Mouse (Mus musculus) heart, postnatal 0 days (tissue): ENCODE results near the gene 9930022D16Rik. TPM values are rescaled to one million over a fixed set of nuclear protein-coding genes. Genes with fewer than 3 reads are reported as not detected.

Experiments used
- ATAC-seq: fragments of 200-750 bp; cut with Nextera tagmentation; 2 replicates; pipeline ENCODE4 v1.8.0; 2017; ENCODE audit warnings: low read depth, moderate number of reproducible peaks, moderate library complexity; ENCODE audit not compliant: insufficient read depth
- DNase-seq: peaks from one replicate; pipeline ENCODE4 v3.0.0-alpha.2; 2016; ENCODE audit warnings: low spot score
- H3K27ac ChIP-seq: fragments of 300-500 bp; sonication (generic); 2 replicates; pipeline ENCODE4 v1.5.1; 2014; ENCODE audit warnings: low read depth, mild to moderate bottlenecking
- H3K27me3 ChIP-seq: fragments of 300-500 bp; sonication (generic); 2 replicates; pipeline ENCODE4 v1.6.1; 2014; ENCODE audit warnings: low read length, mixed read lengths; ENCODE audit not compliant: control insufficient read depth, insufficient read depth
- H3K36me3 ChIP-seq: fragments of 300-500 bp; sonication (generic); replicated peaks from 2 replicates; pipeline ENCODE4 v1.6.1; 2014; ENCODE audit warnings: low read length, mixed read lengths; ENCODE audit not compliant: control insufficient read depth, insufficient read depth
- H3K4me1 ChIP-seq: fragments of 300-500 bp; sonication (generic); 2 replicates; pipeline ENCODE4 v1.6.1; 2014; ENCODE audit warnings: antibody characterized with exemption; ENCODE audit not compliant: control insufficient read depth, insufficient read depth
- H3K4me2 ChIP-seq: fragments of 300-500 bp; sonication (generic); 2 replicates; pipeline ENCODE4 v1.6.1; 2014; ENCODE audit warnings: low read depth, mild to moderate bottlenecking, low read length, moderate library complexity
- H3K4me3 ChIP-seq: fragments of 300-500 bp; sonication (generic); 2 replicates; pipeline ENCODE4 v1.5.1; 2014; ENCODE audit warnings: low read depth, low read length
- H3K9ac ChIP-seq: fragments of 300-500 bp; sonication (generic); replicated peaks from 2 replicates; pipeline ENCODE4 v1.6.1; 2014; ENCODE audit warnings: low read depth, low read length, mixed read lengths
- H3K9me3 ChIP-seq: fragments of 300-500 bp; sonication (generic); replicated peaks from 2 replicates; pipeline ENCODE4 v1.6.1; 2016; ENCODE audit warnings: low read length; ENCODE audit not compliant: control insufficient read depth
- CTCF ChIP-seq: IDR thresholded peaks from 2 replicates; pipeline ENCODE4 v1.5.1; 2016; ENCODE audit warnings: antibody characterized with exemption, control low read depth, low read depth
- EP300 ChIP-seq: IDR thresholded peaks from 2 replicates; pipeline ENCODE4 v1.6.1; 2016; ENCODE audit warnings: antibody characterized with exemption, low read depth
- WGBS: fragments of 180-500 bp; shearing (Covaris S2); extraction: QIAGEN DNeasy Blood & Tissue Kit; methylation state at CpG from one replicate; pipeline ENCODE4 v1.1.7; 2014; 5-methylcytosine and 5-hydroxymethylcytosine counted together
- polyA plus RNA-seq: library from polyadenylated mRNA; unstranded; fragments of >200 nt; fragmentation: Nextera tagmentation; extraction: Ambion mirVana; gene quantifications from 2 replicates; pipeline ENCODE4 v1.2.1, GENCODE M21; 2015
- total RNA-seq: library from RNA; depleted of rRNA; stranded (reverse); fragments of >200 nt; gene quantifications from 2 replicates; pipeline ENCODE4 v1.2.3, GENCODE M21; 2014; ENCODE audit warnings: low replicate concordance

The 9930022D16Rik gene
- total and polyA plus RNA-seq, 2 experiments from 2014 or later, result not detected

- WGBS, result 64% methylated on average over 3 of the region's 3 CpGs
- Histone ChIP-seq H3K36me3 (peaks cover 22% of the 10 kb centered on the region), H3K27ac (peak overlapping the region; percentile 11; the same call in 1 of the 2 replicates), H3K27me3 (no peaks in the 10 kb centered on the region), H3K9ac (no peak overlapping the region), H3K9me3 (no peaks in the 10 kb centered on the region), H3K4me1 (peaks cover 51% of the 10 kb centered on the region), H3K4me2 (no peak overlapping the region), H3K4me3 (no peak overlapping the region)
- ATAC-seq (no peak), DNase-seq (no peak)
- no peak for TF ChIP-seq CTCF
- TF ChIP-seq EP300, result no peak
Observed at GRCm38 (mm10) chr11:109369026-109369637, 44.6 kb upstream of the 9930022D16Rik start.

- Histone ChIP-seq H3K36me3 (0 out of 2 replicates have a peak, but pooled peaks cover 6% of the 10 kb centered on the region), H3K27ac (no peak overlapping the region), H3K4me2 (no peak overlapping the region), H3K4me3 (no peak overlapping the region), H3K27me3 (no peaks in the 10 kb centered on the region), H3K9me3 (no peaks in the 10 kb centered on the region), H3K9ac (no peak overlapping the region), H3K4me1 (peaks cover 41% of the 10 kb centered on the region)
- TF ChIP-seq CTCF, result no peak
- no peak for TF ChIP-seq EP300
- WGBS, result 72% methylated on average over 7 of the region's 7 CpGs
- DNase-seq, result no peak
- ATAC-seq, result no peak
Observed at GRCm38 (mm10) chr11:109375412-109375811, 38.3 kb upstream of the 9930022D16Rik start.

- peak overlapping the region; percentile 56 for H3K27ac ChIP-seq
- DNase-seq (no peak), ATAC-seq (0 out of 2 replicates have a peak, but pooled peaks have one; percentile 17)
Observed at GRCm38 (mm10) chr11:109376484-109377143, 37.1 kb upstream of the 9930022D16Rik start.

GRCm38 (mm10) chr11:109377477-109377876, 36.2 kb upstream of the 9930022D16Rik start:
- peaks cover 33% of the 10 kb centered on the region for H3K4me1 ChIP-seq
- no peak overlapping the region for H3K4me2 ChIP-seq
- no peak for DNase-seq
- no peak overlapping the region for H3K27ac ChIP-seq
- no peak overlapping the region for H3K4me3 ChIP-seq
- H3K36me3 ChIP-seq, result 0 out of 2 replicates have a peak, but pooled peaks cover 6% of the 10 kb centered on the region
- no peaks in the 10 kb centered on the region for H3K27me3 ChIP-seq
- WGBS, result 42% methylated on average over 10 of the region's 10 CpGs
- ATAC-seq, result no peak; the same call in 1 of the 2 replicates
- TF ChIP-seq EP300, result no peak
- TF ChIP-seq CTCF, result no peak
- no peak overlapping the region for H3K9ac ChIP-seq
- H3K9me3 ChIP-seq, result no peaks in the 10 kb centered on the region

More at GRCm38 (mm10) chr11:109376484-109377143, 37.1 kb upstream of the 9930022D16Rik start:
- H3K36me3 ChIP-seq, result 0 out of 2 replicates have a peak, but pooled peaks cover 6% of the 10 kb centered on the region
- H3K9ac ChIP-seq, result no peak overlapping the region
- no peak overlapping the region for H3K4me3 ChIP-seq
- no peak for TF ChIP-seq CTCF
- no peak for TF ChIP-seq EP300
- 0 out of 2 replicates have a peak overlapping the region, but pooled peaks have one; percentile 1 for H3K4me2 ChIP-seq
- no peaks in the 10 kb centered on the region for H3K27me3 ChIP-seq
- H3K4me1 ChIP-seq, result peaks cover 33% of the 10 kb centered on the region
- 32% methylated on average over 7 of the region's 7 CpGs for WGBS
- no peaks in the 10 kb centered on the region for H3K9me3 ChIP-seq

GRCm38 (mm10) chr11:109378051-109378450, 35.7 kb upstream of the 9930022D16Rik start:
- no peaks in the 10 kb centered on the region for H3K27me3 ChIP-seq
- H3K4me2 ChIP-seq, result no peak overlapping the region
- 0 out of 2 replicates have a peak, but pooled peaks cover 6% of the 10 kb centered on the region for H3K36me3 ChIP-seq
- DNase-seq, result no peak
- ATAC-seq, result no peak
- H3K4me1 ChIP-seq, result peaks cover 35% of the 10 kb centered on the region
- 53% methylated on average over 7 of the region's 7 CpGs for WGBS
- H3K27ac ChIP-seq, result no peak overlapping the region
- H3K9me3 ChIP-seq, result no peaks in the 10 kb centered on the region
- no peak overlapping the region for H3K4me3 ChIP-seq
- H3K9ac ChIP-seq, result no peak overlapping the region
- no peak for TF ChIP-seq EP300
- no peak for TF ChIP-seq CTCF
